Mouse (Mus musculus) CH12.LX (cell line): Measurements from ENCODE around the gene Ddn. TPM values are rescaled to one million over a fixed set of nuclear protein-coding genes. Genes with fewer than 3 reads are reported as not detected.

Source experiments
- DNase-seq: peaks from one replicate; pipeline ENCODE4 v3.0.0-alpha.2; 2013; ENCODE audit errors: extremely low read depth
- H3K27ac ChIP-seq: 2 replicates; pipeline ENCODE4 v1.5.1; 2012; ENCODE audit warnings: low read depth, mild to moderate bottlenecking, control low read depth, moderate library complexity; ENCODE audit not compliant: insufficient read depth
- H3K27me3 ChIP-seq: replicated peaks from 2 replicates; pipeline ENCODE3; 2012; ENCODE audit warnings: inconsistent platforms
- H3K36me3 ChIP-seq, 2 experiments: replicated peaks in 1 of 2; 2 replicates each; pipeline versions ENCODE3 to v1.6.1; 2012; ENCODE audit warnings: inconsistent platforms in 1 of 2, low read length in 1 of 2, mild to moderate bottlenecking in 1 of 2, mixed read lengths in 1 of 2, moderate library complexity in 1 of 2; ENCODE audit not compliant: control insufficient read depth in 1 of 2, insufficient read depth in 1 of 2
- H3K4me1 ChIP-seq, 2 experiments: 2 replicates each; pipeline ENCODE4 v1.6.1; 2012; ENCODE audit warnings: inconsistent platforms in 1 of 2, moderate library complexity in 1 of 2; ENCODE audit not compliant: insufficient read depth in 2 of 2, control insufficient read depth in 1 of 2
- H3K4me2 ChIP-seq: 2 replicates; pipeline ENCODE4 v1.6.1; 2012; ENCODE audit warnings: low read depth, mild to moderate bottlenecking, control low read depth; ENCODE audit not compliant: poor library complexity, insufficient read depth, severe bottlenecking
- H3K4me3 ChIP-seq, 3 experiments: fragments of 150-350 bp in 1 of 3; sonication (generic) in 1 of 3; replicated peaks in 1 of 3; 2 replicates each; pipeline versions ENCODE3 to v1.5.1; 2011 to 2012; ENCODE audit warnings: low read depth in 2 of 3, low read length in 2 of 3, mild to moderate bottlenecking in 2 of 3, moderate library complexity in 2 of 3, control low read depth in 1 of 3, improper control_type of control experiment in 1 of 3, inconsistent platforms in 1 of 3, mixed read lengths in 1 of 3; ENCODE audit not compliant: poor library complexity in 1 of 3
- H3K79me2 ChIP-seq: replicated peaks from 2 replicates; pipeline ENCODE4 v1.6.1; 2012; ENCODE audit warnings: mild to moderate bottlenecking, moderate library complexity; ENCODE audit not compliant: control insufficient read depth, poor library complexity, insufficient read depth, severe bottlenecking; ENCODE audit errors: extremely low read depth
- H3K9ac ChIP-seq: 2 replicates; pipeline ENCODE4 v1.6.1; 2012; ENCODE audit warnings: low read depth, mild to moderate bottlenecking, control low read depth, moderate library complexity; ENCODE audit not compliant: insufficient read depth
- H3K9me3 ChIP-seq: replicated peaks from 2 replicates; pipeline ENCODE3; 2012; ENCODE audit warnings: low read length, inconsistent platforms, mixed read lengths
- CHD1 ChIP-seq: IDR thresholded peaks from 2 replicates; pipeline ENCODE4 v1.6.1; 2012; ENCODE audit warnings: low read depth, low read length, improper control_type of control experiment, inconsistent platforms
- CTCF ChIP-seq, 2 experiments: IDR thresholded peaks in 1 of 2; conservative IDR thresholded peaks in 1 of 2; 2 replicates each; pipeline ENCODE4 v1.5.1; 2011 to 2012; ENCODE audit warnings: low read depth in 2 of 2, low read length in 2 of 2, improper control_type of control experiment in 1 of 2, inconsistent platforms in 1 of 2, mild to moderate bottlenecking in 1 of 2, moderate library complexity in 1 of 2
- E2F4 ChIP-seq: IDR thresholded peaks from 2 replicates; pipeline ENCODE4 v1.6.1; 2011; ENCODE audit warnings: low read depth, low read length, improper control_type of control experiment; ENCODE audit not compliant: insufficient replicate concordance
- ELF1 ChIP-seq: IDR thresholded peaks from 2 replicates; pipeline ENCODE4 v1.6.1; 2014; ENCODE audit warnings: low read depth, mild to moderate bottlenecking, inconsistent platforms, low read length, improper control_type of control experiment
- HCFC1 ChIP-seq: IDR thresholded peaks from 2 replicates; pipeline ENCODE4 v1.6.1; 2012; ENCODE audit warnings: low read depth, mild to moderate bottlenecking, inconsistent platforms, low read length, improper control_type of control experiment
- IRF4 ChIP-seq: IDR thresholded peaks from 2 replicates; pipeline ENCODE4 v1.6.1; 2014; ENCODE audit warnings: low read depth, mild to moderate bottlenecking, inconsistent platforms, low read length, improper control_type of control experiment
- MAZ ChIP-seq: IDR thresholded peaks from 2 replicates; pipeline ENCODE4 v1.6.1; 2012; ENCODE audit warnings: low read depth, mild to moderate bottlenecking, inconsistent platforms, low read length, improper control_type of control experiment, moderate library complexity
- MEF2A ChIP-seq: IDR thresholded peaks from 2 replicates; pipeline ENCODE4 v1.6.1; 2014; ENCODE audit warnings: low read depth, mild to moderate bottlenecking, inconsistent platforms, low read length, improper control_type of control experiment, borderline replicate concordance
- NELFE ChIP-seq: IDR thresholded peaks from 2 replicates; pipeline ENCODE4 v1.6.1; 2011; ENCODE audit warnings: low read depth, low read length, improper control_type of control experiment
- NRF1 ChIP-seq: IDR thresholded peaks from 2 replicates; pipeline ENCODE4 v1.6.1; 2014; ENCODE audit warnings: low read depth, mild to moderate bottlenecking, inconsistent platforms, low read length, improper control_type of control experiment, moderate library complexity
- POLR2A ChIP-seq: IDR thresholded peaks from 2 replicates; pipeline ENCODE4 v1.6.1; 2011; ENCODE audit warnings: low read depth, mild to moderate bottlenecking, improper control_type of control experiment, low read length
- POLR2AphosphoS2 ChIP-seq: IDR thresholded peaks from 2 replicates; pipeline ENCODE4 v1.6.1; 2011; ENCODE audit warnings: low read depth, low read length, improper control_type of control experiment
- RCOR1 ChIP-seq: conservative IDR thresholded peaks from 2 replicates; pipeline ENCODE4 v1.6.1; 2012; ENCODE audit warnings: low read depth, mild to moderate bottlenecking, inconsistent platforms, low read length, improper control_type of control experiment
- SIN3A ChIP-seq: IDR thresholded peaks from 2 replicates; pipeline ENCODE4 v1.6.1; 2012; ENCODE audit warnings: low read length, improper control_type of control experiment, inconsistent platforms
- SMC3 ChIP-seq: IDR thresholded peaks from 2 replicates; pipeline ENCODE4 v1.6.1; 2011; ENCODE audit warnings: low read depth, low read length, improper control_type of control experiment
- TBP ChIP-seq: conservative IDR thresholded peaks from 2 replicates; pipeline ENCODE4 v1.6.1; 2011; ENCODE audit warnings: low read depth, low read length, improper control_type of control experiment
- TCF12 ChIP-seq: IDR thresholded peaks from 2 replicates; pipeline ENCODE4 v1.6.1; 2014; ENCODE audit warnings: low read depth, mild to moderate bottlenecking, inconsistent platforms, low read length, improper control_type of control experiment
- UBTF ChIP-seq: IDR thresholded peaks from 2 replicates; pipeline ENCODE4 v1.6.1; 2012; ENCODE audit warnings: low read depth, mild to moderate bottlenecking, inconsistent platforms, low read length, improper control_type of control experiment, moderate library complexity
- USF1 ChIP-seq: IDR thresholded peaks from 2 replicates; pipeline ENCODE4 v1.6.1; 2014; ENCODE audit warnings: low read depth, mild to moderate bottlenecking, inconsistent platforms, low read length, improper control_type of control experiment
- USF2 ChIP-seq: conservative IDR thresholded peaks from 2 replicates; pipeline ENCODE4 v1.6.1; 2011; ENCODE audit warnings: low read depth, low read length, improper control_type of control experiment
- ZC3H11A ChIP-seq: IDR thresholded peaks from 2 replicates; pipeline ENCODE4 v1.6.1; 2012; ENCODE audit warnings: low read depth, mild to moderate bottlenecking, inconsistent platforms, low read length, improper control_type of control experiment
- ZMIZ1 ChIP-seq: IDR thresholded peaks from 2 replicates; pipeline ENCODE4 v1.6.1; 2012; ENCODE audit warnings: low read depth, mild to moderate bottlenecking, inconsistent platforms, low read length, improper control_type of control experiment
- ZNF384 ChIP-seq: IDR thresholded peaks from 2 replicates; pipeline ENCODE4 v1.6.1; 2012; ENCODE audit warnings: low read depth, low read length, improper control_type of control experiment, inconsistent platforms
- dilution Hi-C: fragments of 300-500 bp; cut with MboI; formaldehyde crosslinking; loops from 2 replicates; pipeline ENCODE4 v1.14.3; 2020; ENCODE audit warnings: low sequenced_read_pairs; ENCODE audit not compliant: extremely low pct_unique_long_range_greater_than_20kb, extremely low pct_ligation_motif_present
- in situ Hi-C: fragments of 300-500 bp; cut with MboI; formaldehyde crosslinking; loops from 3 replicates; pipeline ENCODE4 v1.14.3; 2019; ENCODE audit warnings: low sequenced_read_pairs, low pct_ligation_motif_present, low pct_unique_long_range_greater_than_20kb, mixed read lengths
- polyA plus RNA-seq: library from polyadenylated mRNA; unstranded; fragments of >175 nt; gene quantifications from 2 replicates; pipeline ENCODE4 v1.2.1, GENCODE M21; 2012; ENCODE audit warnings: low read depth; ENCODE audit not compliant: insufficient read length
- total RNA-seq, 2 experiments: library from RNA; depleted of rRNA; stranded (reverse); fragments of 300-350 nt in 1 of 2; fragments of >200 nt in 1 of 2; gene quantifications; 2 replicates each; pipeline ENCODE4 v1.2.3; 2012 to 2014

The Ddn gene
- total and polyA plus RNA-seq, 3 experiments = 0.04 TPM; not detected in 2

DNA sequence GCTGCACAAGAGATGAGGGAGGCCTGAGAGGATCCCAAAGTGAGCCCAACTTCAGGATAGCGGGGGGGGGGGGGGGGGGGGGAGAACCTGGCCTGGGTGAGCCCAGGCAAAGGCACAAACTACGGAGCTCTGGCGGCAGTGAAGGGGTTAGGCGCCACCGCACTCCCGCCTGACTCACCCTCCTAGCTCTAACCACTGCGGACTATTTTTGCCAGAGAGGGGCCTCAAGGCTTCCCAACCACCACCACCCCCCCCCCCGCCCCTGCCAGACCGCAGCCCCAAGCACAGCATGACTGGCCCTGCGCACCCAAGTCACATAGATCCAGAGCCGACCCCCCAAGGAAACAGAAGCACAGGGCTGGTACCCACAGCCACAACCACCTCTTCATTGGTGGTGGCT lies 30.5 kb downstream of the Ddn start:
- no peak overlapping the region for H3K4me2 ChIP-seq
- no peaks in the 10 kb centered on the region for H3K9me3 ChIP-seq

DNA sequence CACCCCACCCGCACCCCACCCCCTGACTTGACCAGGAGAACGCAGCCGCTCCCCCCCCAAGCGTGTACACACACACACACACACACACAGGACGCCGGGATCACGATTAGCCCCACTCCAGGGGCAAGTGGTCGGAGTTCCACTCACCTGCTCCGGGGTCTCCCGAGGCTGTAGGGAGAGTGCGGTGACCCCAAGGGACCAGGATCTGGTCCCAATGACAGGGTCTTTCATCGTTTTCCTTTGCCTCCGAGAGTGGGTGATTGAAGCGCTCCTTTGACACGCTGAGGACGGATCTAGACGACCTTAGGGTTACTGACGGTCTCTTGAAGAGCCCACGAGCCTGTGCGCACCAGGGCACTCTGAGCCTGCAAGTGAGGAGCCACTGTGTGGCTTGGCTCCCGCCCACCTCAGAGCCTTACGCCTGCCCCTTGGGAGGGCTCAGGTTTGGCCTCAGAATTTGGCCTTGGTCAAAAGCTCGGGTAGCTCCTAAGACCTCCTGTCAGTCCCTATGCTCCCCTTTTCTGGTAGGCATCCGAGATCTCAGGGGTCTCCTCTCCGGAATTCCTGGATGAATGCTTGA lies 31.0 kb downstream of the Ddn start:
- DNase-seq = peak; percentile 49
- H3K4me1 ChIP-seq = peaks cover 15 to 55% of the 10 kb centered on the region in 2 experiments
- no peaks in the 10 kb centered on the region for H3K79me2 ChIP-seq
- peaks cover 0 to 11% of the 10 kb centered on the region in 2 experiments for H3K36me3 ChIP-seq
- dilution Hi-C loops (no loop called here), in situ Hi-C loops (no loop called here)
- no peaks in the 10 kb centered on the region for H3K9me3 ChIP-seq
- H3K4me2 ChIP-seq = peak overlapping the region; percentile 45; the same call in 1 of the 2 replicates
- TF ChIP-seq SIN3A = no peak
- no peak for TF ChIP-seq NRF1
- no peak for TF ChIP-seq IRF4
- no peak for TF ChIP-seq POLR2A
- TF ChIP-seq E2F4 = no peak
- no peak for TF ChIP-seq USF2
- TF ChIP-seq SMC3 = no peak
- TF ChIP-seq POLR2AphosphoS2 = no peak
- TF ChIP-seq NELFE = no peak
- no peak for TF ChIP-seq MAZ
- no peak for TF ChIP-seq ZNF384
- TF ChIP-seq USF1 = no peak
- 0 out of 2 replicates have a peak overlapping the region, but pooled peaks have one; percentile 10 for H3K9ac ChIP-seq
- H3K27me3 ChIP-seq = peaks cover 2% of the 10 kb centered on the region
- peak overlapping the region in 2 of 3 experiments; percentile 32 to 62 for H3K4me3 ChIP-seq
- H3K27ac ChIP-seq = no peak overlapping the region

More for the DNA sequence above, 30.5 kb downstream of the Ddn start:
- Histone ChIP-seq H3K36me3 (peaks cover 0 to 8% of the 10 kb centered on the region in 2 experiments), H3K4me3 (peak overlapping the region in 1 of 3 experiments; percentile 62), H3K27ac (no peak overlapping the region), H3K27me3 (peaks cover 2% of the 10 kb centered on the region), H3K4me1 (peaks cover 15 to 52% of the 10 kb centered on the region in 2 experiments), H3K79me2 (no peaks in the 10 kb centered on the region), H3K9ac (no peak overlapping the region)
- TF ChIP-seq MAZ = no peak
- no peak for TF ChIP-seq CHD1
- TF ChIP-seq HCFC1 = no peak
- no peak for TF ChIP-seq SIN3A
- no peak for TF ChIP-seq SMC3
- TF ChIP-seq TCF12 = no peak
- no peak for TF ChIP-seq TBP
- TF ChIP-seq USF2 = no peak
- TF ChIP-seq MEF2A = no peak
- TF ChIP-seq CTCF (conservative IDR thresholded peaks at IDR 0.05 in 1 of 2, IDR thresholded peaks at IDR 0.05 in 1 of 2; ENCODE audit: low read depth in 2 of 2, low read length in 2 of 2) = no peak
- TF ChIP-seq ZC3H11A = no peak
- no peak for TF ChIP-seq NELFE
- no peak for TF ChIP-seq USF1
- TF ChIP-seq ELF1 = no peak
- no peak for TF ChIP-seq UBTF
- no peak for TF ChIP-seq ZMIZ1
- TF ChIP-seq RCOR1 = no peak
- in situ Hi-C loops = no loop called here
- dilution Hi-C loops = no loop called here
- peak; percentile 50 for DNase-seq
